Mouse (Mus musculus) intestine, postnatal 0 days (tissue): ENCODE results near the gene Tmco4. TPM values are rescaled to one million over a fixed set of nuclear protein-coding genes. Genes with fewer than 3 reads are reported as not detected.

Experiments
- ATAC-seq: fragments of 200-750 bp; cut with Nextera tagmentation; 2 replicates; pipeline ENCODE4 v1.8.0; 2017; ENCODE audit warnings: mild to moderate bottlenecking, moderate TSS enrichment, moderate library complexity
- H3K27ac ChIP-seq: fragments of 300-500 bp; sonication (generic); 2 replicates; pipeline ENCODE4 v1.5.1; 2014; ENCODE audit warnings: mild to moderate bottlenecking, low read depth, low read length, moderate library complexity
- H3K27me3 ChIP-seq: fragments of 300-500 bp; sonication (generic); replicated peaks from 2 replicates; pipeline ENCODE4 v1.6.1; 2014; ENCODE audit warnings: low read length, mixed read lengths; ENCODE audit not compliant: control insufficient read depth, insufficient read depth
- H3K36me3 ChIP-seq: fragments of 300-500 bp; sonication (generic); 2 replicates; pipeline ENCODE4 v1.6.1; 2014; ENCODE audit warnings: mild to moderate bottlenecking, moderate library complexity; ENCODE audit not compliant: control insufficient read depth, insufficient read depth
- H3K4me1 ChIP-seq: fragments of 300-500 bp; sonication (generic); replicated peaks from 2 replicates; pipeline ENCODE4 v1.6.1; 2014; ENCODE audit warnings: antibody characterized with exemption, low read length, mixed read lengths; ENCODE audit not compliant: control insufficient read depth, insufficient read depth
- H3K4me2 ChIP-seq: fragments of 300-500 bp; sonication (generic); replicated peaks from 2 replicates; pipeline ENCODE4 v1.6.1; 2014; ENCODE audit warnings: low read depth, mild to moderate bottlenecking, moderate library complexity
- H3K4me3 ChIP-seq: fragments of 300-500 bp; sonication (generic); 2 replicates; pipeline ENCODE4 v1.5.1; 2014; ENCODE audit warnings: low read depth, low read length
- H3K9ac ChIP-seq: fragments of 300-500 bp; sonication (generic); 2 replicates; pipeline ENCODE4 v1.6.1; 2014; ENCODE audit warnings: mild to moderate bottlenecking, low read depth, low read length
- H3K9me3 ChIP-seq: fragments of 300-500 bp; sonication (generic); 2 replicates; pipeline ENCODE4 v1.6.1; 2016; ENCODE audit warnings: mixed run types; ENCODE audit not compliant: control insufficient read depth
- CTCF ChIP-seq: sonication (generic); IDR thresholded peaks from 2 replicates; pipeline ENCODE4 v1.5.1; 2016; ENCODE audit warnings: low read depth, mild to moderate bottlenecking, control low read depth, antibody characterized with exemption, moderate library complexity
- WGBS: fragments of 180-500 bp; shearing (Covaris S2); extraction: QIAGEN DNeasy Blood & Tissue Kit; methylation state at CpG from one replicate; pipeline ENCODE4 v1.1.7; 2014; 5-methylcytosine and 5-hydroxymethylcytosine counted together
- polyA plus RNA-seq: library from polyadenylated mRNA; unstranded; fragments of >200 nt; fragmentation: Nextera tagmentation; extraction: Ambion mirVana; gene quantifications from 2 replicates; pipeline ENCODE4 v1.2.1, GENCODE M21; 2015

The Tmco4 gene
- polyA plus RNA-seq, 1 experiment from 2014 or later, result 11.0 TPM

DNA sequence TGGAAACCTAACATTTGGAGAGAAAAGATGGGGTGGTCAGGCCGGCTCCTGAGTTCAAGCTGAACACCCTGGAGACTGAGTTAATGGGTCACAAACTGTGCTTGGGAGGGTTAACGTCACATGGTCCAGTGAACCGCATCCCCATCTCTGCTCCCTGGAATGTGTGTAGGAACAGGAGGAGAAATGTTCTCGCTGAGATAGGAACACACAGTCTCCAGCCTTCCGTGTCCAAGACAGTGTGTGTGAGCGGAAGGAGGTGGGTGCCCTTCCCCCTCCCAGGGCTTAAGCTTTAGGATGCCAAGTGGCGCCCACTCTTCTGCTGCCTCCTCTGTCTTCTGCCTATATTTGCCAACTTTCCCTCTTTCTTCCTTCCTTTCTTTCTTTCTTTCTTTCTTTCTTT, 12.8 kb upstream of the Tmco4 start:
- ATAC-seq, result no peak
- 80% methylated on average over 7 of the region's 7 CpGs for WGBS

DNA sequence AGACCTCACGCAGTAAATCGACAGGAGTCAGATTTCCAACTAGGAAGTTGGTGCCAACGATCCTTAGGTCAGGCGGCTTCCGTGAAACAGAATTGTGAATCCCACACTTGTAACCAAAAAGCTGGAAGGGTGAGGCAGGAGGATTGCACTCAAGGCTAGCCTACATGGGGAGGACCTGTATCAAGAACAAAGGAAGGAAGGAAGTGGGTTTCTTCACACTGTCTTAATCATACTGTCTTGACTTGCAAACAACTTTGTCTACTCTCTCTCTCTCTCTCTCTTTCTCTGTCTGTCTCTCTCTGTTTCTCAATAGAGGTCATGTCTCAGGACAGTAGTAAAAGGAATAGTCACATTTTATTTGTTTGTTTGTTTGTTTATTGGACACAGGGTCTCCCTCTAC, 10.0 kb upstream of the Tmco4 start:
- no peak overlapping the region for H3K4me3 ChIP-seq
- H3K9ac ChIP-seq, result no peak overlapping the region
- WGBS, result 87% methylated on average over 5 of the region's 5 CpGs
- no peak for ATAC-seq
- no peak for TF ChIP-seq CTCF
- no peak overlapping the region for H3K27ac ChIP-seq
- H3K27me3 ChIP-seq, result no peaks in the 10 kb centered on the region
- no peaks in the 10 kb centered on the region for H3K36me3 ChIP-seq
- no peaks in the 10 kb centered on the region for H3K9me3 ChIP-seq
- H3K4me1 ChIP-seq, result no peaks in the 10 kb centered on the region
- no peak overlapping the region for H3K4me2 ChIP-seq

More for the DNA sequence above, 12.8 kb upstream of the Tmco4 start:
- Histone ChIP-seq H3K4me3 (no peak overlapping the region), H3K9ac (no peak overlapping the region), H3K4me1 (no peaks in the 10 kb centered on the region), H3K27me3 (no peaks in the 10 kb centered on the region), H3K4me2 (no peak overlapping the region), H3K27ac (no peak overlapping the region), H3K9me3 (no peaks in the 10 kb centered on the region), H3K36me3 (no peaks in the 10 kb centered on the region)
- TF ChIP-seq CTCF, result no peak

DNA sequence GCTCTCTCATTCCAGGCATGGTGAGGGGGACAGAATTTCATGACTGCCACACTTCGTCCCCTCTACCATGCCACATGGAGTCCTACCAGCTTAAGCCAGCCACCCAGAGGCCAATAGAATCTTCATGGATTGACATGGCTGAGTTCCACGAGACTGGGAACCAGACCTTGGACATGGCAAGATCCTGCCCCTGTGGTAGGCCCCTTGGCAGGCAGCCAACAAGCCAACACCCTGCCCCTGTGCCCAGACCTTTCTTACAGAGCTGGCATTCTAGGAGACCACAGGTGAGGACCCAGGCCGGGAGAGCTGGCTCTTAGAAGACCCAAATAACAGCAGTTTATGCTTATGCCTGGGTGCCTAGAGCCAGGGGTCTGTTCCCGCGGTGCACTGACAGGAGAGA, 6.8 kb upstream of the Tmco4 start:
- ATAC-seq, result peak; percentile 52
- H3K36me3 ChIP-seq, result no peaks in the 10 kb centered on the region
- WGBS, result 21% methylated on average over 5 of the region's 5 CpGs
- H3K9ac ChIP-seq, result no peak overlapping the region
- H3K27ac ChIP-seq, result peak overlapping the region; percentile 89
- no peak overlapping the region for H3K4me3 ChIP-seq
- TF ChIP-seq CTCF, result peak; percentile 28
- H3K27me3 ChIP-seq, result no peaks in the 10 kb centered on the region
- peaks cover 6% of the 10 kb centered on the region for H3K4me1 ChIP-seq
- H3K9me3 ChIP-seq, result no peaks in the 10 kb centered on the region
- H3K4me2 ChIP-seq, result peak overlapping the region; percentile 68

GRCm38 (mm10) chr4:138966866-138967265, 5.8 kb upstream of the Tmco4 start, which contains the start of gene Rnf186:
Gene Rnf186, plus strand, starts transcription at chr4:138967112.
- Histone ChIP-seq H3K27ac (peak within 1 kb of the TSS; percentile 89), H3K9ac (peak within 1 kb of the TSS; percentile 59), H3K4me2 (peak within 1 kb of the TSS; percentile 68), H3K4me1 (peaks cover 6% of the 10 kb centered on the region), H3K9me3 (no peaks in the 10 kb centered on the region), H3K4me3 (peak within 1 kb of the TSS; percentile 55), H3K36me3 (no peaks in the 10 kb centered on the region), H3K27me3 (no peaks in the 10 kb centered on the region)
- 29% methylated on average over 13 of the region's 13 CpGs for WGBS
- TF ChIP-seq CTCF, result peak; percentile 61
- ATAC-seq, result peak; percentile 82

DNA sequence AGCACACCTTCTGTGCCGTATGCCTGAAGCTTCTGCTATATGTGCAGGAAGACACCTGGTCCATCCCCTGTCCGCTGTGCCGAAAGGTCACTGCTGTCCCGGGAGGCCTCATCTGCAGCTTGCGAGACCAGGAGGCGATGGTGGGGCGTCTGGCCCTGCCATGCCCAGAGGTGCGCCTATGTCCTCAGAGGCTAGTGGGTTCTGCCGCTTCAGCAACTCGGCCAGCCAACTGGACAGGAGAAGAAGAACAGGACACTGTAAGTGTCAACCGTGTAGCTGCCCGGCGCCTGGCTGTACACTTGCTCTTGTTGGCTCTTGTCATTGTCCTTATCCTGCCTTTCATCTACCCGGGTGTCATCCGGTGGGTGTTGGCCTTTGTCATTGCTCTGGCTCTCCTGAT, 5.2 kb upstream of the Tmco4 start:
- Histone ChIP-seq H3K36me3 (no peaks in the 10 kb centered on the region), H3K4me2 (peak overlapping the region; percentile 68), H3K27me3 (no peaks in the 10 kb centered on the region), H3K9me3 (no peaks in the 10 kb centered on the region), H3K4me3 (peak overlapping the region; percentile 55), H3K4me1 (peaks cover 6% of the 10 kb centered on the region), H3K27ac (peak overlapping the region; percentile 89), H3K9ac (peak overlapping the region; percentile 59)
- ATAC-seq, result no peak
- 38% methylated on average over 15 of the region's 15 CpGs for WGBS
- no peak for TF ChIP-seq CTCF

GRCm38 (mm10) chr4:138968772-138969556, 3.7 kb upstream of the Tmco4 start:
- no peaks in the 10 kb centered on the region for H3K36me3 ChIP-seq
- ATAC-seq, result peak; percentile 15; the same call in 1 of the 2 replicates
- peak overlapping the region; percentile 84 for H3K27ac ChIP-seq
- 26% methylated on average over 16 of the region's 16 CpGs for WGBS
- no peaks in the 10 kb centered on the region for H3K9me3 ChIP-seq
- H3K9ac ChIP-seq, result peak overlapping the region; percentile 42; the same call in 1 of the 2 replicates
- peaks cover 6% of the 10 kb centered on the region for H3K4me1 ChIP-seq
- H3K27me3 ChIP-seq, result no peaks in the 10 kb centered on the region
- H3K4me3 ChIP-seq, result peak overlapping the region; percentile 55
- H3K4me2 ChIP-seq, result peak overlapping the region; percentile 68
- TF ChIP-seq CTCF, result no peak
